Mouse (Mus musculus) layer of hippocampus, postnatal 25 days (tissue): ENCODE results near the gene Mknk2. TPM values are rescaled to one million over a fixed set of nuclear protein-coding genes. Genes with fewer than 3 reads are reported as not detected.
"Not testable (repeated sequence)": the region's sequence is repeated elsewhere in the genome, so short reads cannot be mapped to it uniquely, and the experiment has no call there.

ENCODE experiments used
- DNase-seq, 2 experiments: peaks; one replicate each; pipeline ENCODE4 v3.0.0; 2022; ENCODE audit warnings: mixed read lengths in 2 of 2, low spot score in 1 of 2; ENCODE audit errors: extremely low spot score in 1 of 2
- total RNA-seq, 2 experiments: library from RNA; stranded (reverse); gene quantifications; 2 replicates each; pipeline ENCODE4 v1.2.3; 2021

The Mknk2 gene
- total RNA-seq, 2 experiments from 2014 or later, result 45.0 to 50.9 TPM

- DNase-seq, result peak; percentile 82 to 91
Observed at GRCm38 (mm10) chr10:80656130-80656862, 21.6 kb downstream of the Mknk2 start.

GRCm38 (mm10) chr10:80655406-80656129 lies 22.3 kb downstream of the Mknk2 start:
- DNase-seq, result no peak

DNA sequence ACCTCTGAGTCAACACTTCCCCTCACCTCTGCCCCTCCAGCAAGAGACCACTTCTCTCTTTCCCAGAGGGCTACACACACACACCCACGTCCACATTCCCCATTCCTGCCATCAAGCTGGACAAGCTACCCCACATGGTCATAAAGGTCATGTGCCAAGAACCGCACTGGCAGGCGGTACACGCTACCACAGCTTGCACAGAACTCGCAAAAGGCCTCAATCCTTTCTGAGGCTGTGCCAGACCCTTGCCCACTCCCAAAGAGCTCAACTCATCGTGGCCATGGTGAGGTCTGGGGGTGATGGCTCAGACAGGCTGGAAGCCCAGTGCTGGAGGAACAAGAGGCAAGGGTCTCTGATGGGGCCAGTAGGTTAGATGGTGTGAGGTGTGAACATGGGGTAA lies 23.0 kb downstream of the Mknk2 start:
- no peak for DNase-seq

DNA sequence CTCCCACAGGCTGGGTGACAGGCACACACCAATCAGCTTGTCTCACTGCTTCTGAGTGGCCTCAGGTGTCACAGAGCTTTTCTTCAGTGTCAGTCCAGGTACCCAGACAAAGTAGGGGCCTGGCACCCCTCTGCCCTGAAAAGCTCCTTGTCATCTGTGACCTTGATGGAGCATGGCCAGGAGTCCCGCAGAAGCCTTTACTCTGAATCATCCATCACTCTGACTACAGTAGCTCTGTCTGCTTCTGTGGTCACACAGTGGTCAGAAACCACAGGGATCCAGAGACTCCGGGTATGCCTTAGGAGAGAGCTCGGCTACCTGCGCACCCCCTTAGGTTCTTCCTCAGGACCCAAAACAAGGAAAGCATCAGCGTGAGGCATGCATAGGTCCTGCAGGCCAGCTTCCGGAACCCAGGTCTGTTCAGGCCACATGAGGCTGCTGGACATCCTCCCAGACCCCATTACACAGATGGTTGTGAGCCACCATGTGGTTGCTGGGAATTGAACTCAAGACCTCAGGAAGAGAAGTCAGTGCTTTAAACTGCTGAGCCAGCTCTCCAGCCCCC lies 24.7 kb downstream of the Mknk2 start:
- no peak for DNase-seq

DNA sequence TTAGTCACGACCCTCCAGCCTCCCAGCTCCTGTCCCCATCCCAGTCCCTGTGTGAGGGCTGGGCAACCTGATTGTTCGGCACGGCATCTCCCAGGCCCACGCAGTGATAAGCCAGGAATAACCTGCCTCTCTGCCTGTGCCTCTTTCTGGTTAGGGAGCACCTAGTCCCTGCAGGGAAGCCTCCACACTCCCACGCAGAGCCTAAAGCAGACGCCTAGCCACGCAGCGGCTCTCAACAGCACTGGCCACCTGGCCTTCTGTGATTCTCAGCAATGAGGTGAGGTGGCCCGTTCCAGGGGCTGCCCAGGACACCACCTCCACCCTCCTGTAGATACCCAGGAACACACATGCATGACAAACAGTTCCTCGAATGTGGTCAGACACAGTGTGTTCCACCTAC lies 27.5 kb downstream of the Mknk2 start:
- DNase-seq, result no peak

GRCm38 (mm10) chr10:80649910-80650309 lies 28.0 kb downstream of the Mknk2 start:
- not testable (repeated sequence) for DNase-seq

DNA sequence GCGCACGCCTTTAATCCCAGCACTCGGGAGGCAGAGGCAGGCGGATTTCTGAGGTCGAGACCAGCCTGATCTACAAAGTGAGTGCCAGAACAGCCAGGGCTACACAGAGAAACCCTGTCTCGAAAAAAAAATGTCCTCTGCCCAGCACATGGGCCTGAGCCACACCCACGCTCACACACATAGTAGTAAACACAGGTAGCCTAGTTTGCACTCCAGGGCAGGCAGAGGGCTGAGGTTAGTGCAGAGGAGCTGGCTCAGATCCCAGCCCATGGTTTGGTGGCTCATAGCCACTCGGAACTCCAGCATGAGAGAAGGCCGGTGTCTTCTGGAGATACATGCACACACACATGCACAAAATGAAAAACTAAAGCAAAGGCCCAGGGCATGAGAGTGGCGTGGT lies 31.0 kb downstream of the Mknk2 start:
- no peak for DNase-seq

- DNase-seq, result no peak
Observed at GRCm38 (mm10) chr10:80635345-80635744, 42.6 kb downstream of the Mknk2 start.

DNA sequence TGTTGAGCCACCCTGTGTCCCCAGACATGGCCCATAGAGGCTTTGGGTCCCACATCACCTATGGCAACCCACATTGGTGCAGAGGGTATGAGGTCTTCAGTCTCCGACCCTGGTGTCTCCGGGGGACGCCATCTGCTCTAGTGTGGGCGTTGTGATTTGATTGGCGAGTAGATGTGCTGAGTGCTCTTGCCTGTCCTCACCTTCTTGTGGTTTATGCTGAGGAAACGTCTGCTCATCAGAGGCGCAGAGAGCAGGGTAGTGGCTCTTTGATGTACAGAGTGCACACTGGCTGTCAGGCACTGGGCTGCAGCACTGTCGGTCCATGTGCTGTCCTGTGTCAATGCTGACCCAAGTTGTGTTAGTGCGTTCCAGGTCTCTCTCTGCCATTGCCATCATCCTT lies 49.0 kb downstream of the Mknk2 start:
- DNase-seq, result no peak

GRCm38 (mm10) chr10:80627685-80628084 lies 50.2 kb downstream of the Mknk2 start:
- no peak for DNase-seq

DNA sequence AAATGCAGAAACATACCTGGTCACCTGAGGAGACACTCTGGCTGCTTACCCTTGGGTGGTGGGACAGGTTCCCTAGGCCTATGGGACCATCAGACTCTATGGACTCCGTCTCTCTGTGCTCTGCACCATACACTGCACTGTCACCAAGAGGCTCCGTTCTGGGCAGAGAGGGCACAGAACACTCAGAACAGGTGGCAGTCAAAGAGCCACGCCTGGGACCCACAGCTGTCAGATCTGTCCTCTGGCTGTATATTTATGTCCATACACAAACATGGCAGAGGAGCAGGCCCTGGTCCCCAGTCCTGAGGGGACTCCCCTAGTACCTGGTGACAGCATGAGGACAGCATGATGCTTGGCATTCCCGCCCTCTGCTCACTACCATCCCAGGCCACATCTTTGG lies 52.1 kb downstream of the Mknk2 start:
- DNase-seq, result no peak

- DNase-seq, result no peak
Observed at GRCm38 (mm10) chr10:80623457-80624191, 54.3 kb downstream of the Mknk2 start.

- DNase-seq, result peak; percentile 47 to 97
Observed at GRCm38 (mm10) chr10:80622661-80623456, 55.1 kb downstream of the Mknk2 start, which contains the start of gene Csnk1g2. Gene Csnk1g2, plus strand, starts transcription at chr10:80622838.

DNA sequence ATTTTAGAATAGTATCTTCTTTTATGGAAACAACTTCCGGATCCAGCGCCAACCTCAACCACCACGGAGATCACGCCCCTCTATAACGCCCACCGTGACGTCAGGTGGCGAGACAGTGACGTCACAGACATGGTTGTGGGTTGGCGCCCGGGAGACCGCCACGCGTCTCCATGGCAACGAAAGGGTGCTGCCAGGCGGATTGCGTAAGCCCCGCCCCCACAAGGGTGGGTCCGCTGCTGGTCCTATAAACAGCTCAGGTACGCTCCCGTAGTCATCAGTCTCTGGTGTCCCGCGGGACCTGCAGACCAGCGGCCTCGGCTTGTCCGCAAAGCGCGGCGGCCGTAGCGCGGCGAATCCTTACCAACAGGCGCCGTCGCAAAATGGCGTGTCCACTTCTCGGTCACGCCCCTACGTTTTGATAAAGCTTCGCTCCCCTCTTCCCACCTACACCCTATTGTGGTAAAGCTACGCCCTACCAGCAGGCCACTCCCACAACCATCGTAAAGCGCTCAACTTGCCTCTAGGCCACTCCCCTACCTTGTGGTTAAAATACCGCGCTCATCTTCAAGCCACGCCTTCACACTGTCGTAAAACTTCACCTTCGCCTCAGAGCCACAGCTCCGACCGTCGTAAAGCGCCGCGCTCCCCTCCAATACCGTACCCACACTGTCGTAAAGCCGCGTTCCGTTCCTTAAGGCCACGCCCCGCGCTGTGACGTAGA lies 55.8 kb downstream of the Mknk2 start:
- peak; percentile 98 to 99 for DNase-seq

DNA sequence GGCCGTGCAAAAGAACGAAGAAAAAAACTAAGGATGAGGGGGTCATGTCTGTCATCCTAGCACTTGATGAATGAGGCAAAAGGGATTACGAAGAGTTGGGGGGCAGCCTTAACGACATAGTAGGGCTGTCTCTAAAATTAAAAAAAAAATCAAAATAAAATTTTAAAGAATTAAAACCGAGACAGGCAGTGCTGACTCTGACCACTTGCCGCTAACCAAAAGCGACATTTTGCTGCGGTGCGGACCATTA lies 56.3 kb downstream of the Mknk2 start:
- DNase-seq, result no peak

- DNase-seq, result no peak
Observed at GRCm38 (mm10) chr10:80620796-80621689, 56.9 kb downstream of the Mknk2 start.

DNA sequence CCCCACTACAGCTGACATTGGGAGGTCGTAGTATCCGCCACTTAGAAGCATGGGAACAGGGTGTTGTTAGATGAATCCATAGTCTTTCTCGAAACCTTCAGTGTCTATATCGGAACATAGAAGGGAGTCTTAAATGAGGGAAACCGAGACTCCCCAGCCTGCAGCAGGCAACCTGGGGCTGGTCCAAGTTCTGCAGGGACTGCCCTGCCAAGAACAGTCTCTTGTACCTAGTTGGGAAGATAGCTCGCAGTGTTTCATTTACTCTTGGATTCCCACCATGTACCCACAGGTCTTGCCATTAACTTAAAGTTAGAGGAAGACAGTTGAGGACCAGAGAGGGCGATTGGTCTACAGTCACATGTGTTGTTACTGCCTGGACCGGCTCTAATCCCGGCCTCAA lies 57.5 kb downstream of the Mknk2 start:
- no peak for DNase-seq

- no peak for DNase-seq
Observed at GRCm38 (mm10) chr10:80619465-80620244, 58.3 kb downstream of the Mknk2 start.
